Mouse (Mus musculus) ovary, postnatal 36 days (tissue): ENCODE measurements around the gene Psmg4.
A peak's percentile ranks its signal among the peaks of the same experiment; 100 is the strongest.

Experiments used
- DNase-seq: peaks from one replicate; pipeline ENCODE4 v3.0.0; 2022; ENCODE audit warnings: low spot score, mixed read lengths

The Psmg4 gene

GRCm38 (mm10) chr13:34148767-34149392, 13.9 kb upstream of the Psmg4 start:
- DNase-seq = peak; percentile 64

- DNase-seq = no peak
Measured at GRCm38 (mm10) chr13:34149463-34150176, 13.1 kb upstream of the Psmg4 start.

DNA sequence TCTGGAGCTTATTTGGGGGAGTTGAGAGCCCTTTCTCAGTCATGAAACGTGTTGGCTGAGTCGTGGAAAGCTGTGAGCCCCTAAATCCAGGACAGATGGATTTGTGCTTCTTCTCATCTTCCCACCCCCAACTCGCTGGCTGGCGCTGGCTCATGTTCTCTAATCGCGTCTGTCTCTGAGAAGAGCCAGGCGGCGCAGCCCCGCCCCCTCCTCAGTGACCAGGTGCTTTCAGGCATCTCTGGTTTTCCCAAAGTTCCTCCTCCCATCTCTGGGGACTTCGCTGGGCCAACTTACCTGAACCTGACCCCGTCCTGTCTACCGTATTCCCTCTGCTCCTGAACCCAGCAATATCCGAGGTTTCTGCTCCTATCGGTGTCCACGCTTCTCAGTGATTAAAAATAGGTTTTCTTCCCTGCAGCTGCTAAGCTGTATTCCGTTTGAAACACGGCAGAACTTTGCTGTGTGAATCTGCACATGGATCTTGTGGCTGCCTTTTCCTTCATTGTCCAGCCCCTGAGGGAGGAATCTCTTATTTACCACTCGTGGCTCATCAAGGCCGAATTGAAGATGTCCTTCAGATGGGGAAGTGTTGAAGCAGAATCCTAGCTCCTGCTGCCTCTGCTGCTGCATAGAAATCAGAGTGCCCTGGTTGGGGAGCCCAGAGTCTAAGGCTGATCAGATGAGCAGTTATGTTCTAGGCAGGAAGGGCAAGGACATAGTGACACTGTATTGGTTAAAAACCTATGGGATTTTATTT, 12.3 kb upstream of the Psmg4 start:
- peak; percentile 41 for DNase-seq

GRCm38 (mm10) chr13:34151425-34151824, 11.3 kb upstream of the Psmg4 start:
- no peak for DNase-seq

DNA sequence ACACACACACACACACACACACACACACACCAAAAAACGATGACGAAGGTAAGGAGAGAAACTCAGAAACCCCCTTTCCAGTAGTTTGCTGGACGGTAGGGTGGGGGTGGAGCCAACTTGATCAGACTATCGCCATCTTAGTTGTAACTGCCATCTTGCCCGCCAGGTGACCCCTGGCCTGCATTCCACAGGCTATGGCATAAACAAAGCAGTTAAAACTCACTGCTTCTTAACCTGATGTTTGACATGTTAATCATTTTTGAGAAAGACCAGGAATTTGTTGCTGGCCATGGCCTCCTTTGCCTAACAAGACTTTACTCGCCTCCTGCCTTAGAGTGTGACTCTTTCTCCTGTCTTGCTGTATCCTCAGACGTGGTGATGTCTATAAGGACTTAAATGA, 10.1 kb upstream of the Psmg4 start:
- no peak for DNase-seq

DNA sequence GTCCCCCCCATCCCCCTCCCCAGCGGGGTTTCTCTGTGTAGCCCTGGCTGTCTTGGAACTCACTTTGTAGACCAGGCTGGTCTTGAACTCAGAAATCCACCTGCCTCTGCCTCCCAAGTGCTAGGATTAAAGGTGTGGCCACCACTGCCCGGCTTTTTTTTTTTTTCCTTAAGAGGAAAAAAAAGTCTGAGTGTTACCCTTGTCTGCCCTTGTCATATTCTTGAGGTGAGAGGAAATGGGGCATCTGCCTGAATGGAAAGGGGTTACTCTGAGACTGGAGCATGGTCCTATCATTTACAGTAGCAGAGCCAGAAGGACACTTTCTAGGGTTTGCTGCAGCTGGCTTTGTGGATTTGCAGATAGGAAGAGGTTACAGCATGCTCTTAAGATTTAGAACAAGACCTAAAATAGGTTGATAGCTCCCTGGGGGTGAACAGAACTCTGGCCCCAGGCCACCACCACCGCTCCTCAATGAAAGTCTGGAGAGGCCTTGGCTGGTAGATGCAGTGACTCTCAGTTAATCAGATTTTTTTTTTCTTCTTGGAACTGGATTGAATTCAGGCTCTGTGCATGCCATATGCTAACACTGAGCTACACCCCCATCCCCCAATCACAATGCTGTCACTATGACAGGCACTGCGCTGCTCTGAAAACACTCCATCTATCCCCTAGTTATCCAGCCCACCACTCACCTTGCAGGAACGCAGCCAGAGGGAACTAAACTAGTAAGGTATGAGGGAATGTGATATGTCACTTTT, 9.3 kb upstream of the Psmg4 start:
- DNase-seq = no peak

- DNase-seq = peak; percentile 72
Measured at GRCm38 (mm10) chr13:34154217-34154930, 8.4 kb upstream of the Psmg4 start.

DNA sequence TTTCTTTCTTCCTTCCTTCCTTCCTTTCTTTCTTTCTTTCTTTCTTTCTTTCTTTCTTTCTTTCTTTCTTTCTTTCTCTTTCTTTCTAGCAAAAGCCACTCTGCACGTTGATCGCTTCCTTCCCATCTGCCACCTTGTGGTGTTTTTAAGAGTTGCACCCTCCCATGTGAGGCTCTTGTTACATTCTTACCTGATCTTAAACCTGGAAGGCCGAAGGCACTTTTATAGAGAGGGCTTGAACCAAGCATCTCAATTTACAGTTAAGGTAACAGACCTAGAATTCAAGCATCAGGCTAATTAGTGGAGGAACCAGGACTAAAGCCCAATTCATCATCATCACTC, 7.9 kb upstream of the Psmg4 start:
- peak; percentile 28 for DNase-seq

GRCm38 (mm10) chr13:34156133-34156839, 6.5 kb upstream of the Psmg4 start:
- no peak for DNase-seq

DNA sequence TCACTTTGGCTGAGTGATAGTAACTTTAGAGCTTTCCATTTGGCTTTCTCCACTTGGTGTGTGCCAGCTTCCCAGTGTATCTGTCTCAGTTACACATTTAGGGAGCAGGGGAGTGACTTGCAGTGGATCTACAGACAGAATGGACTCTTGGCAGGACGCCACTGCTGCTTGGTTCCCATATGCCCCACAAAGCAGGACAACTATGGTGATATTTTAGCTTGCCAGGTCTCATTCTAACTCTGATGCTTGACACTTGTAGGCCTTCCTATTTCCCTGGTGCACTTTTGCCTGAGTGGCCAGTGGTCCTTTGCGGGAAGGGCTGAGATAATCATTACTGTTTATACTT, 6.0 kb upstream of the Psmg4 start:
- DNase-seq = peak; percentile 18

GRCm38 (mm10) chr13:34157596-34158157, 5.1 kb upstream of the Psmg4 start:
- DNase-seq = no peak

GRCm38 (mm10) chr13:34159926-34160325, 2.8 kb upstream of the Psmg4 start:
- no peak for DNase-seq

GRCm38 (mm10) chr13:34163304-34163975, 676 bp downstream of the Psmg4 start:
- no peak for DNase-seq

- DNase-seq = no peak
Measured at GRCm38 (mm10) chr13:34174025-34174424, 11.3 kb downstream of the Psmg4 start.

DNA sequence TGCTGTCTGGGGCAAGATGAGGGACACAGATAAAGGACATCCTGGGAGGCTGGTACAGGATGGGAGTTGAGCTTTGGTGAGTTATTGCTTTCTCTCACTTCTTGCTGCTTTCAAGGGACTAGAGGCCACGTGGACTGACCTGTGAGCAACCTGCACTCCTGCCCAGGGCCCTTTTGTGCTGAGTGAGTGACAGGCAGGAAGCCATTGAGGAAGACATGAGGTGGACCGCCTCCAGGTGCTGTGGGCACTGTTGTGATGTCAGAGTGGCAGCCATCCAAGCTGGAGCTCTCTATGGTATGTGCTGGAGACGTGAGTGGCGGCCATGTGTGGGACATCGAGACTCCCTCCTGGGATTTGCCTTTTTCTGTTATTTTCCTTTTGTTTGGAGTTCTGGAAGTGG, 18.9 kb downstream of the Psmg4 start:
- DNase-seq = no peak

DNA sequence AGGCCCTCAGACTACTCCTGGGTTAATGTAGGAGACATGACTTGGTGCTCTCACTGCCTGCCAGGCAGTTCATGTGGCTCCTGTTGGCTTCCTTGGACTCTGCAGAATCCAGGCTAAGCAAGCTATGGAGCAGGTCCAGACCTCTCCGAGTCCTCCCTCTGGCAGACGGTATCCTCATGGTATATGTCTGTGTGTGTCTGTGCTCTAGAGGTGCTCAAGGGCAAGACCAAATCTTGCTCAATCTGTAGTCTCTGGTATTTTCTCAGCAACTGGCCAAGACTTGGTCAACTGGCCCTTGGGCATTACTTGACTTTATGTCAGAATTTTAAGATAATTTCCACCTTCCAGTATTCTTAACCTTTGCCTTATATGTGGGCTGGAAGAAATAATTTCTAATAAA, 22.6 kb downstream of the Psmg4 start:
- no peak for DNase-seq

- DNase-seq = peak; percentile 47
Measured at GRCm38 (mm10) chr13:34187571-34187970, 24.8 kb downstream of the Psmg4 start.

DNA sequence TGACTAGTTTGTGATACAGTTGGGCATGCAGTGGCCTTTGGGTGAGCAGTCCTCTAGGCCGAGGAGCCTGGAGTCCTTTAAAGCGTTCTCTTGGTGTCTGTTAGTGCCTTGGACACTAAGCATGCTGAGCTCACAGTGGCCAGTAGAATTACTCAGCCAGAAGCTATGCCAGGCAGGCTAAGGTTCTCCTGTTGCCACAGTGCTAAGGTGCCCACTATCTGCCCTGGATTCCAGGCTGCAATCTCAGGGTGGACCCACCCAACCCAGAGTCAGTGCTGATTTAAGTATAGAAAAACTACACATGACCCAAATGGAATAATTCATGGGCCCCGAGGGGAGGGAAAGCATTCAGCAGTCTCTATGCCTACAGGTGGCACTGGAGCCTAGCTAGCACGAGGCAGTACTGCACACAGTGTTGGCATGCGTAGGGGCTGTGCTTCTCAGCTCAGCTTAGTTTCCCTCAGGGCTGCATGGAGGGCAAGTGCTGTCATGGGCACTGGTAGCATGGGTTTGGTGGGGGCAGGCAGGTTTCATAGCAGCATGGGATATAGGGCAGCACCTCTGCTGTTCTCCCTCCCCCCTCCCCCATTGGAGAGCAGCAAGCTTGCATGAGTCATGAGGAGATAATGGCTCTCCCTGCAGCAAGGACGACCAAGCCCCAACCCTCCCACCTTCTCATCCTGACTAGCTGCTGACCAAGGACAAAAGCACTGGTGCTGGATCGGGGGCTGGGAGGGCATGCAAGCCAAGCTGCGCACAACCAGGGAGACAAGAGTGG, 29.8 kb downstream of the Psmg4 start:
- DNase-seq = peak; percentile 52

GRCm38 (mm10) chr13:34193384-34193783, 30.6 kb downstream of the Psmg4 start:
- DNase-seq = no peak

- no peak for DNase-seq
Measured at GRCm38 (mm10) chr13:34195676-34196075, 32.9 kb downstream of the Psmg4 start.
